Mouse (Mus musculus): ENCODE data around the gene Hist2h2aa1. TPM values are rescaled to one million over a fixed set of nuclear protein-coding genes. Genes with fewer than 3 reads are reported as not detected.
"Not testable (repeated sequence)": the region's sequence is repeated elsewhere in the genome, so short reads cannot be mapped to it uniquely, and the experiment has no call there.

The Hist2h2aa1 gene
- polyA plus RNA-seq, 1 experiment, result not detected

GRCm38 (mm10) chr3:96237335-96237903 lies 7.9 kb upstream of the Hist2h2aa1 start:
- TF ChIP-seq POLR2A (IDR thresholded peaks at IDR 0.05; ENCODE audit: insufficient read depth, low read depth, low read length) (no peak), CTCF (IDR thresholded peaks at IDR 0.05; ENCODE audit: insufficient read depth, low read depth, low read length) (no peak)
- H3K4me3 ChIP-seq (ENCODE audit: insufficient read depth, low read depth, low read length), result no peak overlapping the region
- WGBS, result 57% methylated on average over 7 of the region's 7 CpGs
- H3K27ac ChIP-seq (ENCODE audit: insufficient read depth, low read depth, low read length), result no peak overlapping the region
- H3K4me1 ChIP-seq (ENCODE audit: control insufficient read depth, insufficient read depth, low read length), result 0 out of 2 replicates have a peak, but pooled peaks cover 2% of the 10 kb centered on the region

DNA sequence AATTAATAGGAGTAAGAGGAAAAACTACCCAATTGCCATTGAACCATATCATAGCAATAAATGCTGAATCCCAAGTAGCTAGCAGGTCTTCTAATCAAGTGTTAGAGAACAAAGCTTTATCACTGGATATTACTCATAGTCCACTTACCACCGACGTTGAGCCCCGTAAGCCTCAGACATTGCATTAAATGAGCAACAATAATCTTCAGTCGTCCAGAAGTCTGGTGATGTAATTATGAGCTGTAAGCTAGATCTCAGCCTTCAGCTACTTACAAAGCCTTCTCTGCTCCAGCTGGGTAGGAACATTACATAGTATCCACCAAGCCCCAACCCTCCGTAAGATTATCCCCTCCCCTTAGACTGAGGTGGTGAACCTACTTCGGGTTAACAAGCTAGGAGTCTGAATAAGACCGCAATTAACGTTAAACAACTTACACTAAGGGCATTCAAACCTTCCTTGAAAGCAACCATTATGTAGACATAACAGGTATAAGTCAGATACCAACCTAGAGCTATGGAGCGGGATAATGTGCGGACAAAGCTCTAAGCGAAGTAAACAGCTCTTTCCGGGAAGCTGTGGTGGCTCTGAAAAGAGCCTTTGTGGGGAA lies 7.3 kb upstream of the Hist2h2aa1 start:
- Histone ChIP-seq H3K27ac (ENCODE audit: insufficient read depth, low read depth, low read length) (no peak overlapping the region), H3K4me3 (ENCODE audit: insufficient read depth, low read depth, low read length) (no peak overlapping the region; the same call in 1 of the 2 replicates), H3K4me1 (ENCODE audit: control insufficient read depth, insufficient read depth, low read length) (0 out of 2 replicates have a peak, but pooled peaks cover 2% of the 10 kb centered on the region)
- TF ChIP-seq POLR2A (IDR thresholded peaks at IDR 0.05; ENCODE audit: insufficient read depth, low read depth, low read length), result no peak
- WGBS, result 10% methylated on average over 12 of the region's 12 CpGs

DNA sequence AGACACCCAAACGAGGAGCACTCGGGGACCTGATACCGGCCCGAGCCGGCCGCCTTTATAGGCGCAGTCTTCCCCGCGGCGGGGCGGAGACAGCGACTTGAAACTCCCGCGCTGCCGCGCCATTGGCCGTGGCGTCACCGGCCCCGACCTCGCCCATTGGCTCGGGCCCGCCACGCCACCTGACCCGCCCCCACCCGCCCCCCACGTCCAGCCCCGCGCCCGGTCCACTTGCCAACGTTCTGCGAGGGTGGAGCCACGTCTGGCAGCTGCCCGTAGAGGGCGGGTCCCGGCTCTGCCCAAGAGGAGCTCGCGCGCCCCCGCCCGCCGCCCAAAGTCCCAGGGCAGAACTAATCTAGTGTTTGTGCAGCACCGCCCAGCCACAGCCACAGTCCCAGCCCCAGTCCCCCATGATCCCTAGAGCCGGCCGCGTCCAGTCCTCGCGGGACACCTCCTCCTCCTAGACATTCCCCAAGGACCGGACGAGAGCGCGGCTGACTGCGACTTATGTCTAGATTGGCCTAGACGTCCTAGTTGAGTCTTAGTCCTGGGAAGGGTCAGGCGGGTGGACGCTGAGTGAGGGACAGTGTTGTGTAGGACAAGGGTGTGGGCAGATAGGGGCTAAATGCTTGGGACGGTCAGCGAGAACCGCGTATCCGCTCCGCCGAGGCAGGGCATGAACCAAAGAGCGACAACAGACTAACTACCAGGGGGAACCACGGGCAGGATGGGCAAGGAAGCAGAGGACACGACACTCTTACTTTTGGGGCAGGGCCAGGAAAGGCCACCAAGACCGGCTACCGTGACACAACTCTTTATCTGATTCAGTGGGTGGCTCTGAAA lies 6.1 kb upstream of the Hist2h2aa1 start, which contains the start of gene Hist2h3c2:
Gene Hist2h3c2, minus strand, starts transcription at position 174 of the 840 bp plus-strand sequence.
- H3K4me1 ChIP-seq (ENCODE audit: control insufficient read depth, insufficient read depth, low read length), result not testable (repeated sequence)
- Histone ChIP-seq H3K27ac (ENCODE audit: insufficient read depth, low read depth, low read length) (peak within 1 kb of the TSS; percentile 57; the same call in 1 of the 2 replicates), H3K4me3 (ENCODE audit: insufficient read depth, low read depth, low read length) (peak within 1 kb of the TSS; percentile 52)
- under 1% methylated on average over 21 of the region's 68 CpGs for WGBS

DNA sequence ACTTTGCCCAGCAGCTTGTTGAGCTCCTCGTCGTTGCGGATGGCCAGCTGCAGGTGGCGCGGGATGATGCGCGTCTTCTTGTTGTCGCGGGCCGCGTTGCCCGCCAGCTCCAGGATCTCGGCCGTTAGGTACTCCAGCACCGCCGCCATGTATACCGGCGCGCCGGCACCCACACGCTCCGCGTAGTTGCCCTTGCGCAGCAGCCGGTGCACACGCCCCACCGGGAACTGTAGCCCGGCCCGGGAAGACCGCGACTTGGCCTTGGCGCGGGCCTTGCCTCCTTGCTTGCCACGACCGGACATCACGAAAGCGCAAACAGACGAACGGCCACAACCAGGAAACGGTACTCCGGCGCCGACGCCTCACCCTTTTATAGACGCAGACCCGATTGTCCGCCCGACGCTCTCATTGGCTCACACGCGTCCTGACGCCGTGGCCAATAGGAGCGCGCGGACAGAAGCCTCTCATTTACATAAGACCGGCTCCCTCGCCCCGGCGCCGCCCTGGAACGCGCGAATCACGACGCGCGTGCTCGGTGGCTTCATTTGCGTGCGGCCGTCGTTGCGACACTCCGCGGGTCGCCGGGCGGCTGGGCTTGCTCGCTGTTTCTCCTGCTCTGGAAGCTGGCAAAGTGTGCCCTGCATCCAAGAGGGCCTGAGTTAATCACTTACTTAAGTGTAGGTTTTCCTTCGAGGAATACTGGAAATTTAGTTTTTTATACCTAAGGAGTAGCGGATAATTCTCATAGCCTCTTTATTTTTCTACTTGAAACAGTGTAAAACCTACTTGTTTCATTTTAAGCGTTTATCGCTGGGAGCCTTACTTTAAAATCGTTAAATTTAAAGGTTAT lies 5.1 kb upstream of the Hist2h2aa1 start, which contains the start of gene Hist2h2aa2:
Gene Hist2h2aa2, minus strand, starts transcription at position 328 of the 850 bp plus-strand sequence.
- Histone ChIP-seq H3K27ac (ENCODE audit: insufficient read depth, low read depth, low read length) (peak within 1 kb of the TSS; percentile 58), H3K4me3 (ENCODE audit: insufficient read depth, low read depth, low read length) (peak within 1 kb of the TSS; percentile 52)
- TF ChIP-seq POLR2A (IDR thresholded peaks at IDR 0.05; ENCODE audit: insufficient read depth, low read depth, low read length), result peak; percentile 42; the same call in 1 of the 2 replicates
- 2% methylated on average over 41 of the region's 85 CpGs for WGBS
- not testable (repeated sequence) for H3K4me1 ChIP-seq (ENCODE audit: control insufficient read depth, insufficient read depth, low read length)

DNA sequence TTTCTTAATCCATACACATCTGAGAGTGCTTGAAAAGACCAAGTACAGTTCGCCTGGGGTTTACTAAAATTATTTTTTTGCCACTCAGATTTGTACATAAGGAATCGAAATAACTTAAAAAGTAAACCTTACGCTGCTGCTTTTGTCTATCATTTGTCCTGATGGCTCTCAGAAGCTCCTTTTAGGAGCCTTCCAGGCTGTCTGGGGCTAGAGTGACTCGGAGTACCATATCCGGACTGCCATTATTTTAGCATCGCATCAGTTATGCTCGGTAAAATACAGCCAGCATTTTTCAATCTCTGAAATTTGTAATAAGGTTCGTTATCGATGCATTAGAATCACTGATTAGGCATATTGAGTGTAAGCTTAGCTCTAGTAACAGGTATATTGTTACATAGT lies 4.5 kb upstream of the Hist2h2aa1 start:
- 54% methylated on average over 9 of the region's 9 CpGs for WGBS
- TF ChIP-seq CTCF (IDR thresholded peaks at IDR 0.05; ENCODE audit: insufficient read depth, low read depth, low read length), result no peak
- no peak for TF ChIP-seq POLR2A (IDR thresholded peaks at IDR 0.05; ENCODE audit: insufficient read depth, low read depth, low read length)
- Histone ChIP-seq H3K27ac (ENCODE audit: insufficient read depth, low read depth, low read length) (0 out of 2 replicates have a peak overlapping the region, but pooled peaks have one; percentile 58), H3K4me1 (ENCODE audit: control insufficient read depth, insufficient read depth, low read length) (peaks cover 4% of the 10 kb centered on the region; the same call in 1 of the 2 replicates), H3K4me3 (ENCODE audit: insufficient read depth, low read depth, low read length) (no peak overlapping the region)

DNA sequence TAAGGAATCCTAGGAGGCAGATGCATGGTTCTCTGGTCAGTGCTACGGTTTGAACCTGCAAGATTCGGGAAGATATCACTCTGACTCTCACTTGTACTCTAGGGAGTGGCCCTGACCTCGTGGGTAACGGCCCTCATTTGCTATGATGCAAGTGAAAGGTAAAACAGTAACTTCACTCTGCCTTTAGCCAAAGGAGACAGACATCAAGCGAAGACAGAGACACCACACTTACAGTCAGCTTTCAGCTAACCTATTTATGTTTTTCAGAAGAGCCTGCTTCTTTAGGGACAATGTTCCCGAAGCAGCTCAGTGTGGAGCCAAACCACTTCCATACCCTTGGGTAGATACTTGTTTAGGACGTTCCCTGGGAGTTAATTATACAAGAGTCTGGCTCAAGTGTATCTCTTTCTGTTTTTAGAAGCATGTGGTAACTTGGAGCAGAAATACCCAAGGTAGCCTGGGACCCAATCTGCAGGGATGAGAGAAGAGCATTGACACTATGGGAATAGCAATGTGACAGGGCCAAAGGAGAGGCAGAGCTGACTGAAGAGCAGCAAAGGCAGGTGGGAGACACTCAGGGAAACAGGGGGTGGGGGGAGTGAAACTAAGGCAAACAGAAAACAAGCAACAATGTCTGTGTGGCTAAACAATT lies 1.2 kb upstream of the Hist2h2aa1 start:
- no peak overlapping the region for H3K4me3 ChIP-seq (ENCODE audit: insufficient read depth, low read depth, low read length)
- WGBS, result 79% methylated on average over 7 of the region's 7 CpGs

GRCm38 (mm10) chr3:96246018-96246417 lies 721 bp downstream of the Hist2h2aa1 start:
- H3K4me3 ChIP-seq (ENCODE audit: insufficient read depth, low read depth, low read length), result peak overlapping the region; percentile 52
- WGBS, result 0% methylated on average over 11 of the region's 21 CpGs
- H3K4me1 ChIP-seq (ENCODE audit: control insufficient read depth, insufficient read depth, low read length); H3K27ac ChIP-seq (ENCODE audit: insufficient read depth, low read depth, low read length): not testable (repeated sequence)

More for the DNA sequence above, 1.2 kb upstream of the Hist2h2aa1 start:
- no peak for TF ChIP-seq POLR2A (IDR thresholded peaks at IDR 0.05; ENCODE audit: insufficient read depth, low read depth, low read length)
- no peak for TF ChIP-seq CTCF (IDR thresholded peaks at IDR 0.05; ENCODE audit: insufficient read depth, low read depth, low read length)
- H3K27ac ChIP-seq (ENCODE audit: insufficient read depth, low read depth, low read length), result peak overlapping the region; percentile 59
- H3K4me1 ChIP-seq (ENCODE audit: control insufficient read depth, insufficient read depth, low read length), result peaks cover 2% of the 10 kb centered on the region; the same call in 1 of the 2 replicates

DNA sequence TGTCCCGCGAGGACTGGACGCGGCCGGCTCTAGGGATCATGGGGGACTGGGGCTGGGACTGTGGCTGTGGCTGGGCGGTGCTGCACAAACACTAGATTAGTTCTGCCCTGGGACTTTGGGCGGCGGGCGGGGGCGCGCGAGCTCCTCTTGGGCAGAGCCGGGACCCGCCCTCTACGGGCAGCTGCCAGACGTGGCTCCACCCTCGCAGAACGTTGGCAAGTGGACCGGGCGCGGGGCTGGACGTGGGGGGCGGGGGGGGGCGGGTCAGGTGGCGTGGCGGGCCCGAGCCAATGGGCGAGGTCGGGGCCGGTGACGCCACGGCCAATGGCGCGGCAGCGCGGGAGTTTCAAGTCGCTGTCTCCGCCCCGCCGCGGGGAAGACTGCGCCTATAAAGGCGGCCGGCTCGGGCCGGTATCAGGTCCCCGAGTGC lies 1.1 kb downstream of the Hist2h2aa1 start, which contains the start of gene Hist2h3c1:
Gene Hist2h3c1, plus strand, starts transcription at position 259 of the 430 bp plus-strand sequence.
- H3K27ac ChIP-seq (ENCODE audit: insufficient read depth, low read depth, low read length); H3K4me1 ChIP-seq (ENCODE audit: control insufficient read depth, insufficient read depth, low read length): not testable (repeated sequence)
- whole genome bisulfite sequencing, result 0% methylated on average over 6 of the region's 47 CpGs
- peak within 1 kb of the TSS; percentile 52 for H3K4me3 ChIP-seq (ENCODE audit: insufficient read depth, low read depth, low read length)
